Mouse (Mus musculus): ENCODE measurements around the gene Rnf208.
"Not testable (repeated sequence)": the region's sequence is repeated elsewhere in the genome, so short reads cannot be mapped to it uniquely, and the experiment has no call there.

Rnf208 gene

DNA sequence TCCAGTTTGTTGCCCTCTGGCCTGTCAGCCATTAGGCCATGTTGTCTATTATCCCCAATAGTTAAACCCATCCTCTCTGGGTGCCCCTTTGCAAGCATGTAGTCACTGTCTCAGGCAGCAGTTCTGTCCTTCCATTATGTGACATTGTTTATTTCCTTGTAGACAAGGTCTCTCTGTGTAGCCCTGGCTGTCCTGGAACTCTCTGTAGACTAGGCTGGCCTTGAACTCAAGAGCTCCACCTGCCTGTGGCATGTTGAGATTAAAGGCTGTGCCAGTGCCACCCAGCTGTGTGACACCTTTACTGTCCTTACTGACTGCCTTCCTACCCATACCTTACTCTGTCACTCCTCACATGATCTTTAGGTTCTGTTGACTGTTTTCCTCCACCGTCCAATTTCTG lies 10.3 kb downstream of the Rnf208 start:
- peak in 1 of 2 experiments; percentile 40 for DNase-seq

DNA sequence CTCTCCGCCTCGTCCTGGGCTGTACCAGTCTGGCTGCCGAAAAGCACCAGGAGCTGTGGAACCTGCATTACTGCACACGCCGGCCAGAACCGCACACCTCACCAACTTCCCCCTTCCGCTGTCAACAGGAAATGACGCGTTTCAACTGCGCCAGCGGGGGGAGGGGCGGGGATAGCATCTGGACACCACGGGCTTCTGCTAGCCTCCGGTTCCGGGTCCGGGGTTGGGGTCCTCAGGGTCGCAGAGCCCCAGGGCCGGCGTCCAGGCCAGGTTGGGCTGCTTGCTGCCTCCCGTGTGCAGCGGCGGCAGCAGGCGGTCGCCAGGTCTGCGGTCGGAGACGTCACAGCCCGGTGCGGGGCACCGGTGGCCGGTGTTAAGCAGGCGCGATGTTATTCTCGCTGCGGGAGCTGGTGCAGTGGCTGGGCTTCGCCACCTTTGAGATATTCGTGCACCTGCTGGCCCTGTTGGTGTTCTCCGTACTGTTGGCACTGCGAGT lies 13.3 kb downstream of the Rnf208 start, which contains the start of gene Tmem203:
Tmem203 (plus strand) TSS at position 156 of the 496 bp plus-strand sequence.
- DNase-seq: peak; percentile 88 to 89

DNA sequence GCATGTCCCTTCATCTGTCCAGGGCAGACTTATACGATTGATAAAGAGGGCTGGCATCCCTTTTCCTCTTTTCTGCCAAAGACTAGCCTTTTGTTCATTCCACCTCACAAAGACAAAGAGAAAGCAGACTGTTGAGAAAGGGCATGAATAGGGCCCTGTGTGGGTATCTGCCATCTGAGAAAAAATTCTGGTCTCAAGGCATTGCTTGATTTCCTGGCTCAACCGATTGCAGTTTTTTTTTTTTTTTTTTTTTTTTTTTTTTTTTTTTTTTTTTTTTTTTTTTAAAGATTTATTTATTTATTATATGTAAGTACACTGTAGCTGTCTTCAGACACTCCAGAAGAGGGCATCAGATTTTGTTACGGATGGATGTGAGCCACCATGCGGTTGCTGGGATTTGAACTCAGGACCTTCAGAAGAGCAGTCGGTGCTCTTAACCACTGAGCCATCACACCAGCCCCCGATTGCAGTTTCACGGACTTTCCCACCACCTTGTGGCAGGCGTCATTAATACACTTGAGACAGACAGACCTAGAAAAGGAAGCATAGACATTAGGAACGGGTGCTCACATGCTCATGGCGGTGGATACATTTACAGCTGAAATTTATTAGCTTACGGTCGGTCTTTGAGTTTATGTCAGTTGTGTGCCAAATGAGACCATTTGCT lies 14.5 kb downstream of the Rnf208 start:
- peak in 1 of 2 experiments; percentile 75 for DNase-seq

DNA sequence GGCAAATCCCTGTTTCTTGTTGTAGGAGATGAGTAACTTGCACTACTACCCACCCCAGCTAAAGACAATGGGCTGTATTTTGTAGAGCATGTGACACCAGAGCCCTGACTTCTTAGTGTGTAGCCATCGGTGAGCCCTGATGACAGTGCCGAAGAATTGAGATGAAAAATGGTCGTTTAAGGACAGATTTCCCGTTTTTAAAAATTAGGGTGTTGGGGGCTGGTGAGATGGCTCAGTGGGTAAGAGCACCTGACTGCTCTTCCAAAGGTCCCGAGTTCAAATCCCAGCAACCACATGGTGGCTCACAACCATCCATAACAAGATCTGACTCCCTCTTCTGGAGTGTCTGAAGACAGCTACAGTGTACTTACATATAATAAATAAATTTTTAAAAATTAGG lies 15.2 kb downstream of the Rnf208 start:
- not testable (repeated sequence) for DNase-seq

DNA sequence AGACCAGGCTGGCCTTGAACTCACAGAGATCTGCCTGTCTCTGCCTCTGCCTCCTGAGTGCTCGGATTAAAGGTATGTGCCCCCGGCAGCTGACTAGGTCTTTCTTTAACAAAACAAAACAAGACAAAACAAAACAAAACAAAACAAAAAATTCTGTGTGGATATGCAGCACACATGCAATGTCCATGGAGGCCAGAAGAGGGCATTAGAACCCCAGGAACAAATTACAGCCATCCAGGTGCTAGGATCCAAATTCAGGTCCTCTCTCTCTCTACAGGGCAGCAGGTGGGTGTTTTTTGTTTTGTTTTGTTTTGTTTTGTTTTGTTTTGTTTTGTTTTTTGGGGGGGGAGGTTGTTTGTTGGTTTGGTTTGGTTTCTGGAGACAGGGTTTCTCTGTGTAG lies 16.8 kb downstream of the Rnf208 start:
- DNase-seq: no peak

DNA sequence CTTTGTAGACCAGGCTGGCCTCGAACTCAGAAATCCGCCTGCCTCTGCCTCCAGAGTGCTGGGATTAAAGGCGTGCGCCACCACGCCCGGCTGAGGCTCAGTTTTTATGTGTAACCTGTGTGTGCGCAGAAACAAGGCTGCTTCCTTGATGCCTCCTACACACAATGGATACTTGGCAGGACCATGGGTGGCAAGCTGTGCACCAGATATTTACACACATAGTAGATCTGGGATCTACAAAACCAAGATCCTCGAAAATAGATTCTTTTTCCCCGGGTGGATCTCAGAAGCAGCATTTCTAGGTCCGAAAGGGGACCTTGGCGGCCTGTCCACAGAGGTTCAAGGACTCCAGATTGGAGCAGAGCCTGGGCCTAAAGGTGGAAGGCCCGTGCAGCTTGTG lies 19.8 kb downstream of the Rnf208 start:
- DNase-seq: no peak

- DNase-seq: peak; percentile 94 to 97
These were observed 20.3 kb downstream of the Rnf208 start, which contains the start of gene Tprn for GRCm38 (mm10) chr2:25262291-25262767. Gene Tprn (plus strand): TSS chr2:25262618.

DNA sequence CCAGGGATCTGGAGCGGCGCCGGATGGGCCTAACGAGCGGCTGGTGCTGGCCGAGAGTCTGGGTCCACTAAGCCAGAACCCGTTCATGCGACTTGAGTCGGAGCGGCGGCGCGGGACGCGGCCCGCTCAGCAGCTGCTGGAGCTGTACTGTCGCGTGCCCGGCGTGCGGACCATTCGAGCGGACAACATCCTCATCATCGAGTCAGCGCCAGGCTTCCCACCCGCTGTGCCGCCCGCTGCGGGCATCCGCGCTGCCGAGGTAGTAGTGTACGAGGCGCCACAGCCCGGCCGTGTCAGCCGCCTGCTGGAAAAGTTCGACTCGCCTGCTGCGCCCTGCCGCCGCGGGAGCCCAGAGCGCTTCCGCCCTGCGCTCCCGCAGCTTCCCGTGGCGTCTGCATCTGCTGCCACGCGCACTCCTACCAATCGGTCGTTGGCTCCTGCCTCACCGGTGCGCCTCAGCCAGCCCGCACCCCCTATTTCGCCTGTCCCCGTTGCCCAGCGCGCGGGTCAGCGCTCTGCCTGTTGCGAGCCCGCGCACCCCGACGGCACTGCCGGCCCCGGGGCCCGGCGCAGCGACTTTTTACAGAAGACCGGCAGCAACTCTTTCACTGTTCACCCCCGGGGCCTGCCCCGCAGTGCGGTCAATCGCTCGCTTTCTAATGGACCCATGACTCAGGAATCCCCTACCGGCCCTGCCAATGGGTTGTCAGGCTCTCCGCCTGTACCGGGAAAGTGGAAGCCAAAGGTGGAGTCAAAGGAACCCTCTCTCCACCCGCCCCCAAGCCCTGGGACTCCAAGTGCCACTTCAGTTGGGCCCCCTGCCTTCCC lies 21.0 kb downstream of the Rnf208 start:
- DNase-seq: peak; percentile 50 to 53

- DNase-seq: no peak
These were observed 21.7 kb downstream of the Rnf208 start for GRCm38 (mm10) chr2:25263623-25264285.

- no peak for DNase-seq
These were observed 22.2 kb downstream of the Rnf208 start for GRCm38 (mm10) chr2:25264286-25264660.

DNA sequence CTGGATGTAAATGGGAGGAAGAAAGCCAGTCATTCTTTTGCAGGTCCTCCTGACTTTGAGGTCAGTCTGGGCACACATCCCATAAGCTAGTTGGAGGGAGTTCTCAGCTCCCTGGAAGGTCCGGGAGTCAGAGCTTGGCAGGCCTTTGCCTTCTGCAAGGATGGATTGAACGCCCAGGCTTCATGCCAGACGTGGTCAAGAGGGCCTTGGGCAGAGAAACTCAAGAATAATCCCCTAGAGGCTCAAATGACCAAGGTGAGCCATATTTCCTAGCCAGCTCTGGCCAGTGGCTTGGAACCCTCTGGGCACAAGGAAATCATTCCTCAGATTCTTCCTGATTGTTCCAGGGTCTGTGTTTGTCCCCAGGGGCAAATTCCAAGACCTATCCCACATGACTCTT lies 22.8 kb downstream of the Rnf208 start:
- DNase-seq: no peak

GRCm38 (mm10) chr2:25265897-25266656 lies 24.0 kb downstream of the Rnf208 start:
- peak in 1 of 2 experiments; percentile 26 for DNase-seq

GRCm38 (mm10) chr2:25266720-25267119 lies 24.7 kb downstream of the Rnf208 start:
- peak in 1 of 2 experiments; percentile 37 for DNase-seq

GRCm38 (mm10) chr2:25267241-25267640 lies 25.2 kb downstream of the Rnf208 start:
- DNase-seq: no peak

GRCm38 (mm10) chr2:25267746-25268309 lies 25.8 kb downstream of the Rnf208 start:
- no peak for DNase-seq

- DNase-seq: peak; percentile 98 to 99
These were observed 29.9 kb downstream of the Rnf208 start, which contains the start of the genes Ssna1 and Anapc2 for GRCm38 (mm10) chr2:25271827-25272511. Gene Ssna1 (minus strand): TSS chr2:25272438. Gene Anapc2 (plus strand): TSS chr2:25272478.

- no peak for DNase-seq
These were observed 30.5 kb downstream of the Rnf208 start for GRCm38 (mm10) chr2:25272515-25272914.

GRCm38 (mm10) chr2:25273010-25273409 lies 31.0 kb downstream of the Rnf208 start:
- DNase-seq: no peak

GRCm38 (mm10) chr2:25278928-25279882 lies 37.1 kb downstream of the Rnf208 start:
- peak; percentile 79 to 87 for DNase-seq

DNA sequence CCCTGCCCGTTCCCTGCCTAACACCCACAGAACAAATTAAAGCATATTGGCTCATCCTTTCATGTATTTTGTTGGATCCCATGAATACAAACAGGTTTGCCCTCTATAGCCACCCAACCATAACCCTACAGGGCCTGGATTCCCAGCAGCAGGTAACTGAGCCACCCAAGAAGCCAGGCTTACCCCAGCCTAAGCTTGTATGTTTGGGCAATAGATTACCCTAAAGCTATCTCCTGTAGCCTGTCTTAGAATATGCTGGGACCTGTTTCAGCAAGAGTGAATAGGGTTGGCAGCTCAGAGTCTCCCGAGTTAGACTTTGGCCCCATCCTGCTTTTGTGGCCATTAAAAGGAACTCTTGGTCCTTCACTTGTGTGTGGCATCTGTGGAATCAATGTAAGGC lies 43.5 kb downstream of the Rnf208 start:
- no peak for DNase-seq
